14 mouse cellular contexts compared by ENCODE assay signal in genomic region chr19:41628970-41629369, GRCm38 (mm10). TPM values are rescaled to one million over a fixed set of nuclear protein-coding genes. Genes with fewer than 3 reads are reported as not detected.
DNase-seq lines count a peak whose midpoint lies in the region; ATAC-seq and TF ChIP-seq lines count a peak whose summit lies in the region.
"Had no signal": no experiment of that assay in that cellular context is flagged by ENCODE, and none has a peak within 500 bp of the region (broad histone marks: within the 10 kb centered on the region; RNA-seq: fewer than 3 reads in every experiment).

No protein-coding gene starts in this region.

- H3K4me2 ChIP-seq in hindbrain, postnatal 0 days (ENCODE audit: low read depth, low read length) = no peak overlapping the region
- no peak overlapping the region for H3K4me2 ChIP-seq in hindbrain, embryonic 12.5 days (replicated peaks)
- no peak overlapping the region for H3K4me2 ChIP-seq in lung, postnatal 0 days (replicated peaks; ENCODE audit: low read depth, low read length)
- H3K4me2 ChIP-seq: heart, embryonic 11.5 days; limb, embryonic 12.5 days; liver, embryonic 12.5 days; lung, embryonic 15.5 days had no signal

- 0 out of 2 replicates have a peak, but pooled peaks cover 3% of the 10 kb centered on the region for H3K9me3 ChIP-seq in hindbrain, postnatal 0 days (ENCODE audit: low read length)
- peaks cover 5% of the 10 kb centered on the region; the same call in 1 of the 2 replicates for H3K9me3 ChIP-seq in hindbrain, embryonic 12.5 days (replicated peaks)
- H3K9me3 ChIP-seq in lung, postnatal 0 days (ENCODE audit: low read length) = no peaks in the 10 kb centered on the region
- H3K9me3 ChIP-seq: limb, embryonic 12.5 days; liver, embryonic 12.5 days; lung, embryonic 15.5 days had no signal

- H3K36me3 ChIP-seq in hindbrain, postnatal 0 days (ENCODE audit: insufficient read depth, low read length) = peaks cover 3% of the 10 kb centered on the region; the same call in 1 of the 2 replicates
- peaks cover 26% of the 10 kb centered on the region for H3K36me3 ChIP-seq in hindbrain, embryonic 12.5 days
- no peaks in the 10 kb centered on the region for H3K36me3 ChIP-seq in lung, postnatal 0 days (ENCODE audit: insufficient read depth, low read length)
- H3K36me3 ChIP-seq: limb, embryonic 12.5 days; liver, embryonic 12.5 days; lung, embryonic 15.5 days had no signal

- ATAC-seq in hindbrain, postnatal 0 days = no peak
- ATAC-seq in hindbrain, embryonic 12.5 days (ENCODE audit: low FRiP score) = no peak
- peak; percentile 53 for ATAC-seq in lung, postnatal 0 days
- no peak for ATAC-seq in monocyte, adult 5-6 weeks (replicated peaks; ENCODE audit: insufficient number of reproducible peaks, low FRiP score, low TSS enrichment, poor library complexity, severe bottlenecking)
- ATAC-seq: intestine, postnatal 0 days; liver, embryonic 12.5 days had no signal

- no peak overlapping the region for H3K9ac ChIP-seq in hindbrain, postnatal 0 days (replicated peaks; ENCODE audit: low read length)
- no peak overlapping the region for H3K9ac ChIP-seq in hindbrain, embryonic 12.5 days
- no peak overlapping the region for H3K9ac ChIP-seq in lung, postnatal 0 days (replicated peaks; ENCODE audit: low read depth)
- H3K9ac ChIP-seq: limb, embryonic 12.5 days; liver, embryonic 12.5 days; lung, embryonic 15.5 days had no signal

- peak; percentile 55 for DNase-seq in hindbrain, postnatal 0 days (ENCODE audit: low spot score)
- DNase-seq in Muller cell, postnatal 12 days (ENCODE audit: inconsistent ontology term) = peak; percentile 43
- DNase-seq in brain, embryonic 14.5 days (ENCODE audit: low read depth) = peak; percentile 85
- DNase-seq in lung, postnatal 0 days (ENCODE audit: low spot score) = peak; percentile 27
- no peak for DNase-seq in cerebellum, adult 8-10 months
- no peak for DNase-seq in gastrocnemius, postnatal 10 days

- H3K27me3 ChIP-seq in hindbrain, postnatal 0 days (ENCODE audit: insufficient read depth, low read length) = no peaks in the 10 kb centered on the region
- peaks cover 8% of the 10 kb centered on the region; the same call in 1 of the 2 replicates for H3K27me3 ChIP-seq in hindbrain, embryonic 12.5 days
- no peaks in the 10 kb centered on the region for H3K27me3 ChIP-seq in lung, postnatal 0 days (replicated peaks; ENCODE audit: insufficient read depth, low read length)
- H3K27me3 ChIP-seq: liver, embryonic 12.5 days; lung, embryonic 15.5 days had no signal

- no peaks in the 10 kb centered on the region for H3K4me1 ChIP-seq in hindbrain, postnatal 0 days (ENCODE audit: insufficient read depth, low read length)
- H3K4me1 ChIP-seq in hindbrain, embryonic 12.5 days = no peaks in the 10 kb centered on the region
- no peaks in the 10 kb centered on the region for H3K4me1 ChIP-seq in lung, postnatal 0 days (ENCODE audit: insufficient read depth, low read depth, low read length)
- H3K4me1 ChIP-seq: limb, embryonic 12.5 days; liver, embryonic 12.5 days; lung, embryonic 15.5 days had no signal

- TF ChIP-seq EP300 in lung, postnatal 0 days (IDR thresholded peaks at IDR 0.05) = no peak

- WGBS in hindbrain, postnatal 0 days = 57% methylated on average over 11 of the region's 11 CpGs
- 90% methylated on average over 11 of the region's 11 CpGs for WGBS in hindbrain, embryonic 12.5 days
- 62% methylated on average over 11 of the region's 11 CpGs for WGBS in lung, postnatal 0 days

- no peak overlapping the region for H3K4me3 ChIP-seq in hindbrain, postnatal 0 days (ENCODE audit: low read length)
- no peak overlapping the region for H3K4me3 ChIP-seq in hindbrain, embryonic 12.5 days
- no peak overlapping the region for H3K4me3 ChIP-seq in lung, postnatal 0 days (ENCODE audit: low read depth, low read length)
- H3K4me3 ChIP-seq: hindbrain, embryonic 10.5 days; limb, embryonic 12.5 days; liver, embryonic 12.5 days; lung, embryonic 15.5 days had no signal

- no peak overlapping the region for H3K27ac ChIP-seq in hindbrain, postnatal 0 days
- H3K27ac ChIP-seq in hindbrain, embryonic 12.5 days = no peak overlapping the region
- H3K27ac ChIP-seq in lung, postnatal 0 days (ENCODE audit: low read length) = no peak overlapping the region
- H3K27ac ChIP-seq: hindbrain, embryonic 10.5 days; limb, embryonic 12.5 days; liver, embryonic 12.5 days; lung, embryonic 15.5 days had no signal

- TF ChIP-seq CTCF in hindbrain, postnatal 0 days (IDR thresholded peaks at IDR 0.05; ENCODE audit: low read depth) = no peak
- TF ChIP-seq CTCF in brain, embryonic 14.5 days (IDR thresholded peaks at IDR 0.05; ENCODE audit: borderline replicate concordance, extremely low read depth, insufficient read depth, insufficient read length) = no peak
- no peak for TF ChIP-seq CTCF in lung, postnatal 0 days (IDR thresholded peaks at IDR 0.05)

- TF ChIP-seq POLR2A in brain, embryonic 14.5 days (IDR thresholded peaks at IDR 0.05; ENCODE audit: borderline replicate concordance, extremely low read depth, insufficient read depth, insufficient read length, poor library complexity, severe bottlenecking) = no peak

RNA-seq across cellular contexts. Expression of gene Gm340, which starts 46.8 kb away (rescaled TPM):
- total RNA-seq in hindbrain, postnatal 0 days (2014; rRNA removed) = 5.7 and 6.4 TPM in 2 replicates
- 1.7 TPM in 2 replicates for polyA plus RNA-seq in hindbrain, postnatal 0 days (2015; fragmentation: Nextera tagmentation; extraction: Ambion mirVana)
- 3.9 and 4.8 TPM in 2 replicates for polyA plus RNA-seq in hindbrain, embryonic 12.5 days (2016; fragmentation: Nextera tagmentation; extraction: Ambion mirVana)
- polyA plus RNA-seq in brain, embryonic 14.5 days (2012; rRNA removed) = 1.8 and 3.2 TPM in 2 replicates
- 1.2 and 1.3 TPM in 2 replicates for polyA plus RNA-seq in lung, postnatal 0 days (2015; fragmentation: Nextera tagmentation; extraction: Ambion mirVana)
- total RNA-seq in monocyte, adult 5-6 weeks (2017) = 19.7 to 34.5 TPM (median 19.9 TPM) in 3 replicates
- total RNA-seq in gastrocnemius, postnatal 10 days (2021) = 1 to 10 TPM; 7.7 to 9.8 TPM

Comparison
In these comparisons a context has a peak if more than half of its experiments do, and no peak if none do; other contexts are left out.
1. DNase-seq: peak in hindbrain, postnatal 0 days (single experiment), Muller cell, postnatal 12 days (single experiment), brain, embryonic 14.5 days (single experiment) and lung, postnatal 0 days (single experiment); none in cerebellum, adult 8-10 months (single experiment) and gastrocnemius, postnatal 10 days (single experiment).